Mouse (Mus musculus) G1E-ER4 (cell line): ENCODE results near the gene Idh2. TPM values are rescaled to one million over a fixed set of nuclear protein-coding genes. Genes with fewer than 3 reads are reported as not detected.

Experiments
- GATA1 ChIP-seq: IDR thresholded peaks from one replicate; pipeline ENCODE4 v1.8.0; 2012; ENCODE audit warnings: low read length, inconsistent platforms
- polyA plus RNA-seq: library from polyadenylated mRNA; stranded (reverse); fragments of >175 nt; gene quantifications from 2 replicates; pipeline ENCODE4 v1.2.3, GENCODE M21; 2012

Idh2 gene
- polyA plus RNA-seq, result 14.1 and 15.4 TPM in 2 replicates

DNA sequence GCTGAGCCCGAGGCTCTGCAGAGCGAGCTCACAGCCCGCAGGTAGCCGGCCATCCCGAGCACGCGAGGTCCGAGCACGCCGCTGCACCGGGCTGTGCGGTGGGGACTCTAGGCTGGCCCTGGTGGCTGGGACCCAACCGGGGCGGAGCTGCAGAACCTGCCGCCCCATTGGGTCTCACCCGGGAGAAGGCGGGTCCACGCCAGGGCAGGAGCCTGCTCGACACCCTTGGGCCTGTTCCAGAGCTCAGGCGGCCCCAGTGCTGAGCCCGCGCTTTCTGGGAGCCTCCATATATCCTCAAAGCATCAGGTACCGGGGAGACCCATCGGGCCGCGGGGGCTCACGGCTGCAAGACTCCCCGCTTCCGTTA is at the start of gene Idh2:
Gene Idh2, minus strand, starts transcription at position 169 of the 367 bp plus-strand sequence.
- TF ChIP-seq GATA1, result no peak

DNA sequence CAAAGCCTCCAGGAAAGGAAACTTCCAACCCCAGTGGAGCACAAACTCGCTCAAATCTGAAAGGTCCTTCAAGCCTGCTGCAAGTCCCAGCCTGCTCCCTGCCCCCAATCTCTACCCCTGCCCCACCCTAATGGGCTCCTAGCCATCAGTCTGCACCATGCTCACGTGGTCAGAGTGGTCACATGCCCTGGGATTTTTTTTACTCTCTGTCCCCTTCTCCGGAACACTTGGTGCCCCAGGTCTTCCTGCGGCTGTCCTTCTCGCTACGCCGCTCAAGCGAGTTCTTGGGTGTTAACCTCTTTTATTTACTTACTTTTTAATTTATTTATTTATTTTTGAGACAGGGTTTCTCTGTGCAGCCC is 45.7 kb upstream of the Idh2 start:
- TF ChIP-seq GATA1, result no peak

DNA sequence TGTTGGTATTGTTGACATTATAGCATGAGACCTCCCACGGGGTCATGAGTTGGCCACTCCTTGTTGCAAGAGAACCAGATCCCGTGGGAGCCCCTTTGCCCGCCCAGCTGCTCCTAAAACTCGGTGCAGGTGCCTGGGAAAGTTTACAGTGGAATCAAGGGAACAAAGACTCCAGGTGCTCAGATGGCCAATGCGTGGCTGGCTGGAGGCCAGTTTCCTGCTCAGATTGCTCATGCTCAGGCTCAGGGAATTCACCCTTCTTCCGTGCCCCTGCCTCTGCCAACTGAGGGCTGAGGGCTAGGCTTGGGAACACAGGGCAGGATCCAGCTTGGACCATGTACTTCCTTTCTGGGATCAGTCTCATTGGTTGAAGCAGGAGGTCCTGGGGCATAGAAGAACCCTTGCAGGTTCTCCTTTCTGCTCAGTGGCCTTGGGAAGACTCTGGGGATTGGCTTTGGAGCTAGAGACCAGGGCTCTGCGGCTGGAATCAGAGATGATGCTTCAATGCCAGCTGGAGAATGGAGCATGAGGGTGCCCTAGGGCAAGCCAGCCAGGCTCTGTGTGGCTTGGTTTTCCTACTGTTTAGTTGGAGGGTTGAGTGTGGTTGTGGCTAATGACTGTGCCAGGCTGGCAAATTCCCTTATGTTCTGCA is 45.2 kb upstream of the Idh2 start:
- no peak for TF ChIP-seq GATA1

DNA sequence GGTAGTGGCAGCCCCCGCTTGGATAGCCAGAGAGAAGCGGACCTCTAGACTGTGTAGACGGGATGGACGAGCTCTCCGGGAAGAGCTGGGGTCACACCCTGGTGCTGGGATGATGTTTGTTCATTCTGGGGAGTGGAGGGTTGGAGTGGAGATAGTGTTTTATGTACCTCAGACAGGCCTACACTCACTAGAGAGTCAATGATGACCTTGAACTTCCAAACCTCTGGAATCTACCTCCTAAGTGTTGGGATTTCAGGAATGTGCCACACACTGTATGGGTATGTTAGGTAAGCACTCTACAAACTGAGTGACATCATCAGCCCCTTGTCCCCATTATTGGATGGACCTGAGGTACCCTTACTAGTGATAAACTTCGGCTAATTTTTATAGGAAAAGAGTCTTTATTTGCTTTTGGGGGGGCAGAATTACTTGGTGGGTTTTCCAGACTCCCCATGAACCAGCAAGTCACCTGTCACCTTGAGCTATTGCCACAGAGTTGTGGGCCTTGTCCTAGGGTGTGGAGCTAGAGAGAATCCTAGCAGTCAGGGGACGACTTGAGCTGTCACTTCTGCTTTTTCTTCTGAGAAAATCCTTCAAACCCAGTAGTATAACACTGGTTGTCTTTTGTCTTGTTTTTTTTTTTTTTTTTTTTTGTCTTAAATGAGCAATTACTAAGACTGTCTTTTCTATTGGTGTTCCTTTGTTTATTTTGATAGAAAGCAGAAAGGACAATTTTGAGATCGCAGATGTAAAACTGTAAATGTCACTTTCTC is 43.5 kb upstream of the Idh2 start:
- no peak for TF ChIP-seq GATA1

DNA sequence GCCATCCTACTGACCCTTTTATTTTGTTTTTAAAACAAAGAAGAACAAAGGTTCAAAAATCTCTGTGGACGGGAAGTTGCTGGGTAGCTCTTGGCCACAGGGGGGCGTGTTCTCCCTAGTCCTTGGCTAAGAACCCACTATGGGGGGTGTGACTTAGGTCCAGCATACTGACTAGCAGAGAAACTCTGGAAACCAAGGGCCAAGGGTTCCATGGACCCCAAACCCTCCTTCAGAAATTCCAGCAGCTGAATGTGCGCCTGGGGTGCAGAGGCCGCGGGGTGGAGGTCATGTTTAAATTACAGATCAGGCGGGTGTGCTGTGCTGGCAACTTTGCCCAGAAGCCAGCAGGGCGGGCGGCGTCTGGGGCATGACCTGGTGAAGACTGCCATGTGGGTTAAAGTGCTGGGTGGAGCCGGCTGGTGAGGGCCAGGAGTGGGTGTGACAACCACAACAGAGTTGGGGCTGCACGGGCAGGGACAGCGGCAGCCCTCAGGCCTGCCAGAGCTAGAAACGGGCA is 41.6 kb upstream of the Idh2 start:
- no peak for TF ChIP-seq GATA1

DNA sequence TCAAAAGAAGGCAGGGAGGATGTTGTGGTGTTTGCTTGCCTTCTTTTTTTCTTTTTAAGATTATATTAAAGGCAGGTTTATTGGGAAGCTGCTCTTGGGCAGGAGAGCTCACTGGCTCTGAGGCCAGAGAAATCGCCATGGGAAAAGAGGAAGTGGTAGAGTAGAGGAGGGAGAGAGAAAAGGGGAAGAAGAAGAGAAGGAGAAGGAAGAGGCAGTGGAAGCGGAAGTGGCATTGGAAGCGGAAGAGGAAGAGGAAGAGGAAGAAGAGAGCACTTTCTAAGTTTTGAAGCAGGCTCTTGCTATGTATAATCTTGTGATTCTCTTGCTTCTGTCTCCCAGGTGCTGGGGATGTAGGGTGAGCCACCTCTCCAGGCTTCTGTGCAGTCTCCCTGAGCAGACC is 39.5 kb upstream of the Idh2 start:
- TF ChIP-seq GATA1, result no peak

DNA sequence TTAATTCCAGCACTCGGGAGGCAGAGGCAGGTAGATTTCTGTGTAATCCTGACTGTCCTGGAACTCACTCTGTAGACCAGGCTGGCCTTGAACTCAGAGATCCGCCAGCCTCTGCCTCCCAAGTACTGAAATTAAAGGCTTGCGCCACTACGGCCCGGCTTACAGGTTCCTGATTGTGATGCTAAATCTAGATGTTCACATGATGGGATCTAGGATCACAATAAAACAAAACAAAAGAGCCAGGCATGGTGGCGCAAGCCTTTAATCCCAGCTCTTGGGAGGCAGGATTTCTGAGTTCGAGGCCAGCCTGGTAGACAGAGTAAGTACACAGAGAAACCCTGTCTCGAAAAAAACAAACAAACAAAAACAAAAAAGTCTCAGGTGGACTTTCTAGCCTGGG is 37.6 kb upstream of the Idh2 start:
- TF ChIP-seq GATA1, result no peak

DNA sequence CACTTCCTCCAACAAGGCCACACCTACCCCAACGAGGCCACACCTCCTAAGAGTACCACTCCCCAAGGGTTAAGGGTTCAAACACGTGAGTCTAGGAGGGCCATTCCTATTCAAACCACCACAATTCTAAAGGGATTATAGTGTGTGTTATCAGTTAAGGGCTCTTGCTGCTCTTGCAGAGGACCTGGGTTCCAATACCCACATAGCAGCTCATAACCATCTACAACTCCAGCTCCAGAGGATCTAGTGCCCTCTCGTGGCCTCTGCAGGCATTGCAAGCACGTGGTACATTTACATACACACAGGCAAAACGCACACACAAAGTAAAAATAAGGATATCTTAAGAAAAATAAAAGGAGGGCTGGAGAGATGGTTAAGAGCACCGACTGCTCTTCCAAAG is 37.0 kb upstream of the Idh2 start:
- TF ChIP-seq GATA1, result no peak

DNA sequence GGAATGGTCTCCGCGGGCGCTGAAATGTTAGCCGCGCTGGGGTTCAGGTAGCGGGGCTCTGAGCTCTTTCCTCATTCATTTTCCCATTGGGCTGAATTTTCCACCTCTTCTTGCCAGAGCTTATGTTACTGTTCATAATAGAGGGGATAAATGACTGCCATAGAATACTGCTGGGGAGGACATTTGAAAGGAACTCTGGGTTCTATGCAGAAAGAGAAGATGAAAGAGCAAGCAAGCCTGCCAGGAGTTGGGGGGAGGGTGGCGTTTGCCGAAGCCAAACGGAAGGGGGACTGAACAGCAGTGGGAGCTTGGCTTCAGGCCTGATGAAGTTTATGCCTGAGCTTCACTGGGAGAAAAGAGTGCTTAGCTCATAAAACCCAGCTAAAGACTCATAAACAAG is 34.2 kb upstream of the Idh2 start:
- no peak for TF ChIP-seq GATA1

DNA sequence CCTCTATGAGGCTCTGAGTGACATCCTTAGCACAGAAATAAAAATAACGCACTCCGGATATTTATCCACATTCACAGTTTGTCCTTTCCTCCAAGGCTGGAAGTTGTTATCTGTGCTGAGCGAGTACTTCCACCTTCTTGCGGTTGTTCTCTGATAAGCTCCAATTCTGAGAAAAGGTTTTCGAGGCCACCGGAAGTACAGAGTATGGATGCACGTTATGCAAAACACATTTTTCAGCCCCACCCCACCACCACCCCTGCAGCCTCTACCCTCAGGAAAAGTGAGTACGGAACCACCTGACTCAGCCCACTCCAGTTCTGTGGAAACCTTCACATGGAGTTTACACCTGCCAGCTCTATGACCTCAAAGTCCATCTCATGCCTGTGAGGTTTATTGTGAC is 30.9 kb upstream of the Idh2 start:
- peak; percentile 98 for TF ChIP-seq GATA1

DNA sequence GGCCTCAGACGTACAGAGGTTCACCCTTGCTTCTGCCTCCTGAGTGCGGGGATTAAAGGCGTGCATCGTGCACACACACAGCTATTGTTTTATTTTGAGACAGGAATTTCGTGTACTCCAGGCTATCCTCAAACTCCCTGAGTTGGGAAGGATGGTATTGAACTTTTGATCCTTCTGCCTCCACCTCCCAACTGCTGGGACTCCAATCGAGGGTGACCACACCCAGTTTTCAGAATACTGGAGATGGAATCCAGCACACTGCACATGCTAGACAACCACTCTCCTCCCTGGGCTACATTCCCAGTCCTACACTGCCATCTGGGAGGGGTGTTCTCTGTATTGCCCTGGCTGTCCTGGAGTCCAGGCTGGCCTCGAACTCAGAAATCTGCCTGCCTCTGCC is 29.5 kb upstream of the Idh2 start:
- TF ChIP-seq GATA1, result no peak

DNA sequence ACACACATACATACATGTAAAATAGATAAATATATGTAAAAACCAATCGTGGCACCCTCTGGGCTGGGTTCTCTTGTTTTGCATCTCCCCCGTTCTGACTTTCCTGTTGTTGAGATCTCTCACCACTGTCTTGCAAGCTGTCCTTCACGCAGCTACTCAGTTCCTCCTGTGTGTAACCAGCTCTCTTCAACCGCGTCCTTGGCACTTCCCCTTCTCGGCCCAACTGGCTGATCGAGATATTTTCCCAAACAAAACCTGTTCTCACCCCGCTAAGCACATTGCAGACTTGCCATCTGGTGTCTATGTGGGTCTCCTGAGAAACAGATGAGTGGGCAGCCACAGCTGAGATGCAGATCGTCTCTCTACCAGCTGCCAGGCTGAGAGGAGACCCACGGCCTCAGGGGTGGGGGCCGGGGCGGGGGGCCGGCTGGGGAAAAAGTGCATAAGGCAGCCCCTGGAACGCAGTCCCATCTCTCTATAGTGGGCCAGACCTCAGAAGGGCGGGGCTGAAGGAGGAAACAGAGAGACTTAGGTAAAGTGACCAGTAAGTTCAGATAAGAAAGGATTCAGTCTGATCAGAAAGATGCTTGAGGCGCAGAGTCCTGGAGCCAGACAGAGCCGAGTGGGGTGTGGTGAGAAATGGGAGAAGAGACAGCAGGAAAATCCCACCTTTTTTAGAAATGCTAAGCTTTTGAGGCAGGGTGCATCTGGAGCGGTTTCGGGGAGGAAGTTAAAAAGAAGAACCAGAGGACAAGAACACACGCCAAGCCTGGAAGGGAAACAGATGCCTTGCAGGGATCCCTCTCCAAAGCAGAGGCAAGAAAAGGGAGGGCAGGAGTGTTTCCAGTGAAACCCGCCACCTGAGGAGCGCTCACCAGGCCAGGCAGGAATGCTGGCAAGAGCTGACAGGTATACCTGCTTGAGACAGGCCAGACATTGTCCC is 28.4 kb upstream of the Idh2 start:
- TF ChIP-seq GATA1, result no peak

DNA sequence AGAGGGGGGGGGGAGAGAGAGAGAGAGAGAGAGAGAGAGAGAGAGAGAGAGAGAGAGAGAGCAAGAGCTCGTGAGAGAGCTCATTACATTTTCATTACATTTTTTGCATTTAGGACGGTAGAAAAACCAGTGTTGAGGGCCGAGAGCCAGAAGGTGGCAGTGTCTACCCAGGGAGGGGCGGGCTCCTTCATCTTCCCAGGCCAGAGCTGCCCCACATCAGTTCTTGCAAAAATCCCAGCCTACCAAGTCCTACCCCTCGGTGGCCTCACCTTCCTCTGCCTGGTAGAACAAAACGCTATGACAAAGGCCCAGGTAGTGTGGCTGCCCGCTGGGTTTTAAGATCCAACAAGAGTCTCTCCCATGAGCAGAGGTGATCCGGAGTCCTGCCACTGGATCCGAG is 25.6 kb upstream of the Idh2 start:
- no peak for TF ChIP-seq GATA1

DNA sequence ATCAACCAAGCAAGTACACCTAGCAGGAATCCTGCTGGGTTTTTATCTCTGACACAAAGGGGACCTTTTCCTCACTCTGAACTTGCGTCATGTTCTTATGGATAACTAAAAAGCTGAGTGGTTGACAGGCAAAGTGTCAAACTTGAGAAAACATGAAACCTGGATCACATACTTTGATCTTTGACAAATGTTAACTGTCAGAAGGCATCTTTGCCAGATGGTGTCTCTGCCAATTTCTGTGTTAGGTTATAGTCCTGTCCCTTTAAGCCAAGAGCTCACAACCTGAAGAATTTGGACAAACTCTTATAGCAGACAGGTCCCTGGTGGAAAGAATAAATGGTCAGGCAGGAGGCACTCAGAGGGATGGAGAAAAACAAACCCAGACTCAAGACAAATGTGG is 23.2 kb upstream of the Idh2 start:
- TF ChIP-seq GATA1, result no peak

DNA sequence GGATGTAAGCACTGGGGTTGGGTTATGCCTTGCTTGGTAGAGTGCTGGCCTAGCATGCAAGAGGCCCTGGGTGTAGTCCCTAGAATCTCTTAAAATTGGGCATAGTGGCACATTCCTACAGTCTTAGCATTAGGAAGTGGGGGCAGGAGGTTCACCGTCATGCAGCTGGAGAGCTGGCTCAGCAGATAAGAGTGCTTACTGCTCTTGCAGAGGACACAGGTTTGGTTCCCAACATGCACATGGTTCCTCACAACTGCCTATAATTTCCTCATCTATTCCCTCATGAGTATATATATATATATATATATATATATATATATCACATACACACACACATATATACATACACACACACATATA is 20.0 kb upstream of the Idh2 start:
- TF ChIP-seq GATA1, result no peak
